Mouse (Mus musculus): ENCODE results near the gene Mgat3. TPM values are rescaled to one million over a fixed set of nuclear protein-coding genes. Genes with fewer than 3 reads are reported as not detected.

Gene Mgat3
- polyA plus RNA-seq, 1 experiment from 2014 or later: 9.9 TPM

DNA sequence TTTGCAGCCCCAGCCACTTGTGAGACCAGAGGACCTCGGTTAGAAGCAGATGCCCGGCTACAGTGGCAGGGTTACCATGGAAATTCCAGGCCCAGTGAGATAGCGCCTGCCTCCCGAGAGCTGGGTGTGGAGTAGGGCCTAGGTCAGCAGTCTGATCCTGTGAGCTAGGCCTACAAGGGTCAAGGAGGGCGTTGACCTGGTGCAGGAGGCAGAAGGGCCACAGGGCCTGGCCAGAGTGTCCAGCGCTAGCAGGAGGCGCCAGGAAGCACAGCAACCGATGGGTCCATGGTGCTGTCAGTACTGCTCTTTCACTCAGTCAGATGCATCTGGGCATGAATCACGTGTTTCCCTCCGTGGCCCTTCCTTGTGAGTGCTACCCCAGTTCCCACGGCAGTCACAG, 19.8 kb upstream of the Mgat3 start:
- no peak overlapping the region for H3K4me3 ChIP-seq (ENCODE audit: low read depth, low read length)
- 85% methylated on average over 11 of the region's 11 CpGs for WGBS
- no peak overlapping the region for H3K9ac ChIP-seq (replicated peaks; ENCODE audit: low read length)
- H3K4me1 ChIP-seq (ENCODE audit: control insufficient read depth, insufficient read depth, low read length): no peaks in the 10 kb centered on the region; the same call in 1 of the 2 replicates
- no peak overlapping the region for H3K27ac ChIP-seq (replicated peaks; ENCODE audit: low read depth, low read length)
- ATAC-seq (replicated peaks; ENCODE audit: insufficient number of reproducible peaks, low FRiP score, low TSS enrichment, low read depth) (no peak), DNase-seq (ENCODE audit: low spot score) (no peak)
- H3K36me3 ChIP-seq (replicated peaks; ENCODE audit: control insufficient read depth, insufficient read depth, low read depth, low read length): peaks cover 6% of the 10 kb centered on the region; the same call in 1 of the 2 replicates
- no peaks in the 10 kb centered on the region for H3K9me3 ChIP-seq (replicated peaks; ENCODE audit: control insufficient read depth, low read length)
- H3K27me3 ChIP-seq (ENCODE audit: control insufficient read depth, insufficient read depth, low read length): no peaks in the 10 kb centered on the region
- no peak overlapping the region for H3K4me2 ChIP-seq (ENCODE audit: low read depth, low read length)

- 91% methylated on average over 8 of the region's 8 CpGs for WGBS
- H3K4me2 ChIP-seq (ENCODE audit: low read depth, low read length): no peak overlapping the region
- H3K27me3 ChIP-seq (ENCODE audit: control insufficient read depth, insufficient read depth, low read length): no peaks in the 10 kb centered on the region
- no peaks in the 10 kb centered on the region for H3K9me3 ChIP-seq (replicated peaks; ENCODE audit: control insufficient read depth, low read length)
- no peak overlapping the region for H3K4me3 ChIP-seq (ENCODE audit: low read depth, low read length)
- H3K36me3 ChIP-seq (replicated peaks; ENCODE audit: control insufficient read depth, insufficient read depth, low read depth, low read length): peaks cover 12% of the 10 kb centered on the region
- DNase-seq (ENCODE audit: low spot score) (no peak), ATAC-seq (replicated peaks; ENCODE audit: insufficient number of reproducible peaks, low FRiP score, low TSS enrichment, low read depth) (no peak)
- peaks cover 5% of the 10 kb centered on the region for H3K4me1 ChIP-seq (ENCODE audit: control insufficient read depth, insufficient read depth, low read length)
- no peak overlapping the region for H3K9ac ChIP-seq (replicated peaks; ENCODE audit: low read length)
- no peak overlapping the region for H3K27ac ChIP-seq (replicated peaks; ENCODE audit: low read depth, low read length)
These were observed 17.8 kb upstream of the Mgat3 start for GRCm38 (mm10) chr15:80155707-80156106.

- no peak for DNase-seq (ENCODE audit: low spot score)
- WGBS: 89% methylated on average over 22 of the region's 22 CpGs
- no peaks in the 10 kb centered on the region for H3K9me3 ChIP-seq (replicated peaks; ENCODE audit: control insufficient read depth, low read length)
- peaks cover 15% of the 10 kb centered on the region for H3K36me3 ChIP-seq (replicated peaks; ENCODE audit: control insufficient read depth, insufficient read depth, low read depth, low read length)
- no peak overlapping the region for H3K9ac ChIP-seq (replicated peaks; ENCODE audit: low read length)
- no peak overlapping the region for H3K4me3 ChIP-seq (ENCODE audit: low read depth, low read length)
- peaks cover 5% of the 10 kb centered on the region for H3K4me1 ChIP-seq (ENCODE audit: control insufficient read depth, insufficient read depth, low read length)
- ATAC-seq (replicated peaks; ENCODE audit: insufficient number of reproducible peaks, low FRiP score, low TSS enrichment, low read depth): no peak
- no peak overlapping the region for H3K4me2 ChIP-seq (ENCODE audit: low read depth, low read length)
- H3K27ac ChIP-seq (replicated peaks; ENCODE audit: low read depth, low read length): no peak overlapping the region
- no peaks in the 10 kb centered on the region for H3K27me3 ChIP-seq (ENCODE audit: control insufficient read depth, insufficient read depth, low read length)
These were observed 16.2 kb upstream of the Mgat3 start for GRCm38 (mm10) chr15:80157197-80157943.

DNA sequence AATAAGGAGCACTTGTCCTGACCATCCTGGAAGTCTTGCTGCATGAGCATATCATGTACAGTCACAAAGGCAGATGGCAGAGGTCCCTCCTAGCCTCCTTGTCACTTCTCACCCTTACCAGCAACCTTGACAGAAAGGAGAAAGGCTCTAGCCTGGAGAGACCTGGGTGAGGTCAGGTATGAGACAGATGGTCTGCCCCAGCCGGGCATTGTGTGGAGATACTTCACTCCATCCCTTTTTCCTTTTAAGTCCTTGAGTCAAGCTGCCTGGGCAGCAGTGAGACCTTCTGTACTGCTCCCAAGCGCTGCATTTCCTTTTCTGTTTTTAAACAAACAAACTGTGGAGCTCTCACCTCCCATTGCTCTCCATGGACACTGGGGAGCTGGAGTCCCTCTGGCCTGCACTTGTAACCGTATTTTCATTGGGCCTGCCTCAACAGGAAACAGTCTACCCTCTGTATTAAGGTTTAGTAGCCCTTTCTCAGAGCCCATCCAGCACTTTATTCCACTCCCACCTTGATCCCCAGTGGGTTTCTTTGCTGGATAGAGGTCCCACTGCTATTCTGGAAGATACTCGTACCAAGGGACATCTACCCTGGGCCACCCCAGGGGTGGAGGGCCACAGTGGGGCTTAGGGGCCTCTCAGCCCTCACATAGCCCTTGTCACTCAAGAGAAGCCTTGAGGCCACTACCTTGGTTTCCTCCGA, 15.4 kb upstream of the Mgat3 start:
- ATAC-seq (replicated peaks; ENCODE audit: insufficient number of reproducible peaks, low FRiP score, low TSS enrichment, low read depth) (no peak), DNase-seq (ENCODE audit: low spot score) (no peak)
- H3K27ac ChIP-seq (replicated peaks; ENCODE audit: low read depth, low read length): no peak overlapping the region
- H3K4me2 ChIP-seq (ENCODE audit: low read depth, low read length): no peak overlapping the region
- H3K4me3 ChIP-seq (ENCODE audit: low read depth, low read length): no peak overlapping the region
- H3K27me3 ChIP-seq (ENCODE audit: control insufficient read depth, insufficient read depth, low read length): no peaks in the 10 kb centered on the region
- no peaks in the 10 kb centered on the region for H3K9me3 ChIP-seq (replicated peaks; ENCODE audit: control insufficient read depth, low read length)
- no peak overlapping the region for H3K9ac ChIP-seq (replicated peaks; ENCODE audit: low read length)
- 51% methylated on average over 5 of the region's 5 CpGs for WGBS
- H3K36me3 ChIP-seq (replicated peaks; ENCODE audit: control insufficient read depth, insufficient read depth, low read depth, low read length): peaks cover 15% of the 10 kb centered on the region
- peaks cover 5% of the 10 kb centered on the region for H3K4me1 ChIP-seq (ENCODE audit: control insufficient read depth, insufficient read depth, low read length)

DNA sequence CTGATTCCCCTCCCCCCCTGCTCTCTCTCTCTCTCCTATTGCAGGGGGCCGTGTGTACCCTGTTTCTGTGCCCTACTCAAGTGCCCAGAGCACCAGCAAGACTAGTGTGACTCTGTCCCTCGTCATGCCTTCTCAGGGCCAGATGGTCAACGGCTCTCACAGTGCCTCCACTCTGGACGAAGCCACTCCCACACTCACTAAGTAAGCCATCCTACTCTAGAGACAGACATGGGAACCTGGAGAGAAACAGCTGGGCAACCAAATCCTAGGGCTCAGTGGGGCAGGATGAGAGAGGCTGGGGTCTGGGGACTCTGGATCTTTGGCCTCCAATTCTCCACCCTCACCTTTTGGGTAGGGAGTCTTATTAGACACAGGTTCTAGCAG, 14.8 kb upstream of the Mgat3 start:
- WGBS: 25% methylated on average over 4 of the region's 4 CpGs
- no peak for ATAC-seq (replicated peaks; ENCODE audit: insufficient number of reproducible peaks, low FRiP score, low TSS enrichment, low read depth)
- H3K4me3 ChIP-seq (ENCODE audit: low read depth, low read length): no peak overlapping the region
- no peak overlapping the region for H3K4me2 ChIP-seq (ENCODE audit: low read depth, low read length)
- DNase-seq (ENCODE audit: low spot score): peak; percentile 9
- H3K27ac ChIP-seq (replicated peaks; ENCODE audit: low read depth, low read length): peak overlapping the region; percentile 49
- peaks cover 15% of the 10 kb centered on the region for H3K36me3 ChIP-seq (replicated peaks; ENCODE audit: control insufficient read depth, insufficient read depth, low read depth, low read length)
- peaks cover 5% of the 10 kb centered on the region for H3K4me1 ChIP-seq (ENCODE audit: control insufficient read depth, insufficient read depth, low read length)
- H3K9me3 ChIP-seq (replicated peaks; ENCODE audit: control insufficient read depth, low read length): no peaks in the 10 kb centered on the region
- no peak overlapping the region for H3K9ac ChIP-seq (replicated peaks; ENCODE audit: low read length)
- H3K27me3 ChIP-seq (ENCODE audit: control insufficient read depth, insufficient read depth, low read length): no peaks in the 10 kb centered on the region

DNA sequence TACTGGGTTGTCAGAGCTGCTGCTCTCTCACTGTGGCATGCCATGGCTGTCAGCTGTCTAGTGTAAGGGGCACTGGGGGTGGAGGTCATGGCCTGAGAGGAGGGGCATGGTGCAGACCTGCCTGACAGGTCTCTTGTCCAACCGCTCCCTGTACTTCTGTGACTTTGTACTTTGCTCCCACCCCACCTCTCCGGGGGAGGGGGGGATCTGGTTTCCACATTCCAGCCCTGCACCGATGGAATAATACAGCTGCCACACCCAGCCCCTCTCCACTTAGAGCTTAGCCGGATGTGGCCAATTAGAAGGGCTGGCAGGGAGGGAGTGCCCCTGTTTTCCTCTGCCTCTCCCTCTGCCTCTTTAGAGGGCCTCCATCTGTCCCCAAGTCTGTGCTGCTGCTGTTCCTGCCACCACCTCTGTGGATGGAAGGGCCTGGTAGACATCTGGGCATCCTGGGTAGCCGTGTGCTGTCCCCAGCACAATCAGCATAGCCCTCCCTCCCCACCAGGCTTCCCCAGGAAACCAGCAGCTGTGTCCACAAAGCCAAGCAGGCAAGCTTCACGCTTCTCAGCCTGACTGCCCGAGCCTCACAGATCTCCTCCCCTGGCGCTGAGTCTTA, 14.1 kb upstream of the Mgat3 start:
- WGBS: 10% methylated on average over 8 of the region's 8 CpGs
- Histone ChIP-seq H3K4me3 (ENCODE audit: low read depth, low read length) (no peak overlapping the region), H3K9me3 (replicated peaks; ENCODE audit: control insufficient read depth, low read length) (no peaks in the 10 kb centered on the region), H3K36me3 (replicated peaks; ENCODE audit: control insufficient read depth, insufficient read depth, low read depth, low read length) (peaks cover 15% of the 10 kb centered on the region), H3K9ac (replicated peaks; ENCODE audit: low read length) (peak overlapping the region; percentile 41), H3K27me3 (ENCODE audit: control insufficient read depth, insufficient read depth, low read length) (no peaks in the 10 kb centered on the region), H3K4me1 (ENCODE audit: control insufficient read depth, insufficient read depth, low read length) (peaks cover 5% of the 10 kb centered on the region), H3K4me2 (ENCODE audit: low read depth, low read length) (no peak overlapping the region), H3K27ac (replicated peaks; ENCODE audit: low read depth, low read length) (peak overlapping the region; percentile 49)
- ATAC-seq (replicated peaks; ENCODE audit: insufficient number of reproducible peaks, low FRiP score, low TSS enrichment, low read depth) (peak; percentile 69), DNase-seq (ENCODE audit: low spot score) (peak; percentile 79)

DNA sequence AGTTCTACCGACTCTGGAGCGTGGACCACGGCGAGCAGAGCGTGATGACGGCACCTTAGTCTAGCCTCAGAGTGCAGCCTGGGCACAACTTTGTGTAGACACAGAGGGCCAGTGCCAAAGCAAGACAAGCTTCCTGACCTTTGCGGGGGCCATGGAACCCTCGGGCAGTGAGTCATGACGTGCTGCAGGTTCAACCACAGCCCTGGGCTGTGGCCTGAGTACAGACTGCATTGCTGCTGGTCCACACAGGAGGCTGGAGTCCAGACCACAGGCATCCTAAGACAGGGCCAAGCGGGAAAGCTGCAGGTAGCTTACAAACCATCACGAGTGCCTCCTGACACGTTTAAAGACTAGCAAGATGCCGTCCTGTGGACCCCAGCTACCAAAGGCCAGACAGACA, 13.3 kb upstream of the Mgat3 start:
- 83% methylated on average over 13 of the region's 13 CpGs for WGBS
- Histone ChIP-seq H3K4me3 (ENCODE audit: low read depth, low read length) (no peak overlapping the region), H3K27me3 (ENCODE audit: control insufficient read depth, insufficient read depth, low read length) (no peaks in the 10 kb centered on the region), H3K4me1 (ENCODE audit: control insufficient read depth, insufficient read depth, low read length) (peaks cover 5% of the 10 kb centered on the region), H3K36me3 (replicated peaks; ENCODE audit: control insufficient read depth, insufficient read depth, low read depth, low read length) (peaks cover 15% of the 10 kb centered on the region), H3K9ac (replicated peaks; ENCODE audit: low read length) (peak overlapping the region; percentile 41), H3K9me3 (replicated peaks; ENCODE audit: control insufficient read depth, low read length) (no peaks in the 10 kb centered on the region), H3K27ac (replicated peaks; ENCODE audit: low read depth, low read length) (peak overlapping the region; percentile 49), H3K4me2 (ENCODE audit: low read depth, low read length) (no peak overlapping the region)
- ATAC-seq (replicated peaks; ENCODE audit: insufficient number of reproducible peaks, low FRiP score, low TSS enrichment, low read depth) (no peak), DNase-seq (ENCODE audit: low spot score) (no peak)

GRCm38 (mm10) chr15:80160726-80161125, 12.8 kb upstream of the Mgat3 start:
- Histone ChIP-seq H3K4me2 (ENCODE audit: low read depth, low read length) (no peak overlapping the region), H3K4me3 (ENCODE audit: low read depth, low read length) (no peak overlapping the region), H3K36me3 (replicated peaks; ENCODE audit: control insufficient read depth, insufficient read depth, low read depth, low read length) (peaks cover 15% of the 10 kb centered on the region), H3K27me3 (ENCODE audit: control insufficient read depth, insufficient read depth, low read length) (no peaks in the 10 kb centered on the region), H3K9ac (replicated peaks; ENCODE audit: low read length) (no peak overlapping the region), H3K9me3 (replicated peaks; ENCODE audit: control insufficient read depth, low read length) (no peaks in the 10 kb centered on the region), H3K27ac (replicated peaks; ENCODE audit: low read depth, low read length) (no peak overlapping the region), H3K4me1 (ENCODE audit: control insufficient read depth, insufficient read depth, low read length) (peaks cover 5% of the 10 kb centered on the region)
- DNase-seq (ENCODE audit: low spot score): no peak
- no peak for ATAC-seq (replicated peaks; ENCODE audit: insufficient number of reproducible peaks, low FRiP score, low TSS enrichment, low read depth)
- 89% methylated on average over 4 of the region's 4 CpGs for WGBS

All from embryonic facial prominence, embryonic 11.5 days (tissue).